26 mouse cellular contexts compared by ENCODE assay signal in the genomic region with DNA sequence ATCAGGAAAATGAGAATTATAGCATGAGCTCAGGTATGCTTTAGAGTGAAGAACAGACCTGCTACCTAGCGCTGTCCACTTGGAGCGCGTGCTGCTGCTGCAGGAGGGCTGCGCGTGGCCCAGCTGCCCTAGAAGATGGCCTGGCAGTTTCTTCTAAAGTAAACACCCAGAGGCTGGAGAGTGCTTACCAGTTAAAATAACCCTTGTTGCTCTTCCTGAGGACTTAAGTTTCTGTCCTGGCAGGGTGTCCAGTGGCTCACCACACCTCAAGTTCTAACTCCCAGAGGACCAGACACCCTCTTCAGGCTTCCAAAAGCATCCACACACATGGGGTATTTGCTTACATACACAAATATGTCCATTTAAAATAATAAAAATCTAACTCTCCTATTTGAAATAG. TPM values are rescaled to one million over a fixed set of nuclear protein-coding genes. Genes with fewer than 3 reads are reported as not detected.
"Had no signal": no experiment of that assay in that cellular context is flagged by ENCODE, and none has a peak within 500 bp of the region (broad histone marks: within the 10 kb centered on the region; RNA-seq: fewer than 3 reads in every experiment).

No protein-coding gene starts in this region.

- DNase-seq: gastrocnemius, postnatal 10 days; heart, adult 18-20 months; heart, postnatal 10 days; heart, postnatal 4 days; kidney, adult 18-20 months; kidney, adult 8-10 months; kidney, postnatal 10 days; kidney, postnatal 25 days; kidney, postnatal 4 days; layer of hippocampus, adult 9-11 months; liver; liver, embryonic 13.5 days had no signal

- H3K4me2 ChIP-seq: heart, embryonic 12.5 days; hindbrain, embryonic 12.5 days; hindbrain, embryonic 14.5 days; intestine, embryonic 15.5 days; limb, embryonic 13.5 days; liver, embryonic 11.5 days; liver, embryonic 13.5 days had no signal

- H3K4me3 ChIP-seq: heart, embryonic 10.5 days; heart, embryonic 12.5 days; hindbrain, embryonic 10.5 days; hindbrain, embryonic 12.5 days; intestine, embryonic 15.5 days; left cerebral cortex, adult 2 months; limb, embryonic 13.5 days; liver, embryonic 13.5 days had no signal

- H3K27me3 ChIP-seq: heart, embryonic 12.5 days; hindbrain, embryonic 12.5 days; intestine, embryonic 15.5 days; limb, embryonic 13.5 days; liver, embryonic 13.5 days had no signal

- H3K9me3 ChIP-seq: heart, embryonic 10.5 days; intestine, embryonic 15.5 days; limb, embryonic 13.5 days had no signal

- H3K4me1 ChIP-seq: hindbrain, embryonic 12.5 days had no signal

- H3K9ac ChIP-seq: heart, embryonic 12.5 days; hindbrain, embryonic 12.5 days; hindbrain, embryonic 14.5 days; intestine, embryonic 15.5 days; limb, embryonic 13.5 days; liver, embryonic 13.5 days had no signal

- ATAC-seq: forebrain, embryonic 16.5 days; hindbrain, embryonic 16.5 days; inflammation-experienced regulatory T-cells, adult 6 months; intestine, embryonic 15.5 days; intestine, postnatal 0 days had no signal

- H3K27ac ChIP-seq: heart, embryonic 10.5 days; hindbrain, embryonic 10.5 days; hindbrain, embryonic 12.5 days; hindbrain, embryonic 14.5 days; intestine, embryonic 15.5 days; left cerebral cortex, adult 2 months; limb, embryonic 13.5 days; liver, embryonic 13.5 days had no signal

RNA-seq across cellular contexts. Expression of a gene that starts 28.1 kb away (rescaled TPM):
- total RNA-seq: granulocyte monocyte progenitor cell, adult 5-6 weeks had no signal
- polyA plus RNA-seq: inflammation-experienced regulatory T-cells, adult 6 months had no signal
